Mouse (Mus musculus) limb, embryonic 12.5 days (tissue): ENCODE data around the gene Slc25a12. TPM values are rescaled to one million over a fixed set of nuclear protein-coding genes. Genes with fewer than 3 reads are reported as not detected.

Experiments used
- ATAC-seq: fragments of 200-750 bp; cut with Nextera tagmentation; 2 replicates; pipeline ENCODE4 v1.8.0; 2017; ENCODE audit warnings: low read depth, moderate TSS enrichment; ENCODE audit not compliant: insufficient number of reproducible peaks, insufficient read depth, low FRiP score, low TSS enrichment
- H3K27ac ChIP-seq: fragments of 300-500 bp; sonication (generic); 2 replicates; pipeline ENCODE4 v1.5.1; 2016; ENCODE audit warnings: mild to moderate bottlenecking, moderate library complexity
- H3K27me3 ChIP-seq: fragments of 300-500 bp; sonication (generic); 2 replicates; pipeline ENCODE4 v1.6.1; 2016; ENCODE audit warnings: mild to moderate bottlenecking, moderate library complexity
- H3K36me3 ChIP-seq: fragments of 300-500 bp; sonication (generic); 2 replicates; pipeline ENCODE4 v1.6.1; 2016; ENCODE audit warnings: mild to moderate bottlenecking, moderate library complexity
- H3K4me1 ChIP-seq: fragments of 300-500 bp; sonication (generic); replicated peaks from 2 replicates; pipeline ENCODE4 v1.6.1; 2016
- H3K4me2 ChIP-seq: fragments of 300-500 bp; sonication (generic); 2 replicates; pipeline ENCODE4 v1.6.1; 2016; ENCODE audit warnings: mild to moderate bottlenecking, moderate library complexity
- H3K4me3 ChIP-seq: fragments of 300-500 bp; sonication (generic); replicated peaks from 2 replicates; pipeline ENCODE4 v1.5.1; 2016; ENCODE audit warnings: mild to moderate bottlenecking
- H3K9ac ChIP-seq: fragments of 300-500 bp; sonication (generic); replicated peaks from 2 replicates; pipeline ENCODE4 v1.6.1; 2016; ENCODE audit warnings: mild to moderate bottlenecking, moderate library complexity
- H3K9me3 ChIP-seq: fragments of 300-500 bp; sonication (generic); 2 replicates; pipeline ENCODE4 v1.6.1; 2016; ENCODE audit warnings: mild to moderate bottlenecking, moderate library complexity
- WGBS: fragments of 180-500 bp; shearing (Covaris S2); methylation state at CpG from one replicate; pipeline ENCODE4 v1.1.7; 2016; 5-methylcytosine and 5-hydroxymethylcytosine counted together
- polyA plus RNA-seq: library from polyadenylated mRNA; unstranded; fragments of >200 nt; fragmentation: Nextera tagmentation; extraction: Ambion mirVana; gene quantifications from 2 replicates; pipeline ENCODE4 v1.2.1, GENCODE M21; 2016

Slc25a12 gene
- polyA plus RNA-seq, 1 experiment from 2014 or later, result 31.4 TPM

GRCm38 (mm10) chr2:71304821-71305220 is 62.7 kb downstream of the Slc25a12 start:
- Histone ChIP-seq H3K27ac (no peak overlapping the region), H3K9ac (no peak overlapping the region), H3K4me1 (peaks cover 21% of the 10 kb centered on the region), H3K36me3 (peaks cover 8% of the 10 kb centered on the region; the same call in 1 of the 2 replicates), H3K4me3 (no peak overlapping the region), H3K4me2 (no peak overlapping the region), H3K27me3 (no peaks in the 10 kb centered on the region), H3K9me3 (no peaks in the 10 kb centered on the region)
- no peak for ATAC-seq
- WGBS, result 48% methylated on average over 3 of the region's 3 CpGs

GRCm38 (mm10) chr2:71303221-71303620 is 64.3 kb downstream of the Slc25a12 start:
- no peak overlapping the region for H3K4me2 ChIP-seq
- no peaks in the 10 kb centered on the region for H3K27me3 ChIP-seq
- H3K36me3 ChIP-seq, result peaks cover 8% of the 10 kb centered on the region; the same call in 1 of the 2 replicates
- H3K4me1 ChIP-seq, result peaks cover 21% of the 10 kb centered on the region
- no peak overlapping the region for H3K9ac ChIP-seq
- no peak for ATAC-seq
- no peaks in the 10 kb centered on the region for H3K9me3 ChIP-seq
- no peak overlapping the region for H3K4me3 ChIP-seq
- H3K27ac ChIP-seq, result no peak overlapping the region

DNA sequence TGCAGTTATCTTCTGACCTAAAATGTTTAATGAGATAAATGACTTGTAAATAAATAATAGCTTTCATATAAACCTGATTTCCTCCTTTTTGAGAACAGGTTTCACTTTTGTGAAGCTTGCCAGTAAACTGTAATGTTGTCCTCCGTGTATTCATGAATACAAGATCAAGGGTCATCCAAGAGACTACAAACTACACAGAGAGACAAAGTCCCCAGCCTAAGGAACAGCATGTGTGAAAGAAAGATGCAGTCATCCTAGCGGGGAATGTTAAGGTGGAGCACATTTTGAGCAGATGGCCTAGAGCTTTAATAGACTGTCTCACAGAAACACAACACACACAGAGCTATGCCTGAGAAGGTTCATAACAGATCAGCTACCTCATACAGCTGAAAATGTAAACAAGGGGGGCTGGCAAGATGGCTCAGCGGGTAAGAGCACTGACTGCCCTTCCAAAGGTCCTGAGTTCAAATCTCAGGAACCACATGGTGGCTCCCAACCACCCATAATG is 65.3 kb downstream of the Slc25a12 start:
- no peaks in the 10 kb centered on the region for H3K27me3 ChIP-seq
- no peaks in the 10 kb centered on the region for H3K9me3 ChIP-seq
- peaks cover 8% of the 10 kb centered on the region; the same call in 1 of the 2 replicates for H3K36me3 ChIP-seq
- no peak overlapping the region for H3K4me2 ChIP-seq
- H3K27ac ChIP-seq, result no peak overlapping the region
- H3K9ac ChIP-seq, result no peak overlapping the region
- WGBS, result 79% methylated on average over 3 of the region's 3 CpGs
- H3K4me1 ChIP-seq, result peaks cover 21% of the 10 kb centered on the region
- H3K4me3 ChIP-seq, result no peak overlapping the region
- ATAC-seq, result no peak

GRCm38 (mm10) chr2:71298729-71299128 is 68.8 kb downstream of the Slc25a12 start:
- WGBS, result 85% methylated on average over 1 of the region's 1 CpGs
- no peak overlapping the region for H3K9ac ChIP-seq
- H3K36me3 ChIP-seq, result no peaks in the 10 kb centered on the region
- H3K4me3 ChIP-seq, result no peak overlapping the region
- H3K27ac ChIP-seq, result no peak overlapping the region
- ATAC-seq, result no peak
- H3K4me2 ChIP-seq, result no peak overlapping the region
- peaks cover 7% of the 10 kb centered on the region for H3K4me1 ChIP-seq
- no peaks in the 10 kb centered on the region for H3K9me3 ChIP-seq
- H3K27me3 ChIP-seq, result no peaks in the 10 kb centered on the region

DNA sequence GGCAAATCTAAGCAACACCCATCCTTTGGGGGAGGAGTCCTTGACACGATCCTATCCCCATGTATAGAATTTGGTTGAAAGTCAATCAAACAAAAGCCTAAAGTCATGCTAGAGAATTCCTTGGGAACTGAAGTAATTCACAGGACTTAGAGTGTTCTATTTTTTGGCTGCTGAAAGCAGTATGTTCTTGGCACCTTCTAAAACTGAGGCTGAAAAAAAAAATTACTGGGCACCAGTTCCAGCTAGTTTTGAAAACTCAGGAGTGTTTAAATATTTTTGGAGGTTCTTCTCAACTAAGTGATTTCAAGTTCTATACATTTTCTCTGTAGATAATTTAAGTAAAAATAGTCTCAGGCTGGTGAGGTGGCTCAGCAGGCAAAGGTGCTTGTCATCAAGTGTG is 70.0 kb downstream of the Slc25a12 start:
- Histone ChIP-seq H3K4me2 (no peak overlapping the region), H3K4me3 (no peak overlapping the region), H3K27ac (no peak overlapping the region), H3K4me1 (no peaks in the 10 kb centered on the region), H3K27me3 (no peaks in the 10 kb centered on the region), H3K36me3 (no peaks in the 10 kb centered on the region), H3K9me3 (no peaks in the 10 kb centered on the region), H3K9ac (no peak overlapping the region)
- ATAC-seq, result no peak
- WGBS, result 83% methylated on average over 1 of the region's 1 CpGs

DNA sequence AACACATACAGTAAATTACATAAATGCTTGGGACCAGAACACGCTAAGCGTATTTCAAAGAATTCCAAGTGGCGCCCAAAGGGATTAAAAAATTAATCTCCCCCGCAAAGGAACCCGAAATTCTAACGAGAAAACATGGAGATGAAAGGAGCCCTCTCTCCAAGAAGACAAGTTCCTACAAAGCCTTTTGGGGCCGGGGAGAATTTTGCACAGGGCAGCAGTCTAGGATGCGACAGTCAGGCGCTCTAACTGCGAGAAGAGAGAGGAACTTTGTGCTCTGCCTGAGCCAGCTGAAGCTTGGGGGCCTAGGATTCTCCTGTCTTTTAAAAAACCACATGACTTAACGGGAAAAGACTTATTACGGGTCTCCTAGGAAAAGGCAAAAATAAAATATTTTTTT is 71.7 kb downstream of the Slc25a12 start:
- no peak overlapping the region for H3K4me2 ChIP-seq
- no peak overlapping the region for H3K4me3 ChIP-seq
- 81% methylated on average over 12 of the region's 12 CpGs for WGBS
- no peak for ATAC-seq
- H3K27ac ChIP-seq, result no peak overlapping the region
- no peaks in the 10 kb centered on the region for H3K27me3 ChIP-seq
- H3K9me3 ChIP-seq, result no peaks in the 10 kb centered on the region
- peaks cover 5% of the 10 kb centered on the region for H3K4me1 ChIP-seq
- no peaks in the 10 kb centered on the region for H3K36me3 ChIP-seq
- no peak overlapping the region for H3K9ac ChIP-seq

GRCm38 (mm10) chr2:71294489-71294888 is 73.1 kb downstream of the Slc25a12 start:
- no peak for ATAC-seq
- Histone ChIP-seq H3K27ac (no peak overlapping the region), H3K36me3 (no peaks in the 10 kb centered on the region), H3K9me3 (no peaks in the 10 kb centered on the region), H3K4me2 (no peak overlapping the region), H3K4me1 (peaks cover 5% of the 10 kb centered on the region), H3K27me3 (no peaks in the 10 kb centered on the region), H3K4me3 (no peak overlapping the region), H3K9ac (no peak overlapping the region)
- 44% methylated on average over 7 of the region's 7 CpGs for WGBS

GRCm38 (mm10) chr2:71293983-71294382 is 73.6 kb downstream of the Slc25a12 start:
- H3K27ac ChIP-seq, result no peak overlapping the region
- no peak overlapping the region for H3K9ac ChIP-seq
- no peaks in the 10 kb centered on the region for H3K36me3 ChIP-seq
- H3K4me1 ChIP-seq, result peaks cover 5% of the 10 kb centered on the region
- no peaks in the 10 kb centered on the region for H3K27me3 ChIP-seq
- ATAC-seq, result no peak
- WGBS, result 89% methylated on average over 3 of the region's 3 CpGs
- no peaks in the 10 kb centered on the region for H3K9me3 ChIP-seq
- no peak overlapping the region for H3K4me2 ChIP-seq
- H3K4me3 ChIP-seq, result no peak overlapping the region

DNA sequence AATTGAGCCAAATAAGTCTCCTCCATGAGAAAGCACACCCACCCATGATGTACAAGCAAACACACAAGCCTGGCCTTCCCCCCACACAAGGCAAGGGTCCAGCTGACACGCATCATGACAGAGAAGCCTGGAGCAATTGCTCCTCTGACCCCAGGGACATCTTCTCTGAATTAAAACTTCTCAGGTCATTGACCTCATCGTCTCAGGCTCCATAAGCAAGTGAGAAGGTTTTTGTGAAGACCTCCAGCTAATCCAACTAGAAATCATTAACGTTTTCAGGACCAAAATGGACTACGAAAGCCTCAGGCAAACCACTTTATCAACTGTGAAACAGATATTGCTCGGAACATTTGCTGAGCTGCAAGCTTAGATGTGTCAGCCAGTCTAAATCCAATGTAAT is 76.0 kb downstream of the Slc25a12 start:
- Histone ChIP-seq H3K4me3 (no peak overlapping the region), H3K4me2 (no peak overlapping the region), H3K4me1 (peaks cover 5% of the 10 kb centered on the region), H3K36me3 (peaks cover 3% of the 10 kb centered on the region; the same call in 1 of the 2 replicates), H3K27ac (no peak overlapping the region), H3K9me3 (no peaks in the 10 kb centered on the region), H3K27me3 (no peaks in the 10 kb centered on the region), H3K9ac (no peak overlapping the region)
- WGBS, result 42% methylated on average over 5 of the region's 5 CpGs
- ATAC-seq, result no peak

DNA sequence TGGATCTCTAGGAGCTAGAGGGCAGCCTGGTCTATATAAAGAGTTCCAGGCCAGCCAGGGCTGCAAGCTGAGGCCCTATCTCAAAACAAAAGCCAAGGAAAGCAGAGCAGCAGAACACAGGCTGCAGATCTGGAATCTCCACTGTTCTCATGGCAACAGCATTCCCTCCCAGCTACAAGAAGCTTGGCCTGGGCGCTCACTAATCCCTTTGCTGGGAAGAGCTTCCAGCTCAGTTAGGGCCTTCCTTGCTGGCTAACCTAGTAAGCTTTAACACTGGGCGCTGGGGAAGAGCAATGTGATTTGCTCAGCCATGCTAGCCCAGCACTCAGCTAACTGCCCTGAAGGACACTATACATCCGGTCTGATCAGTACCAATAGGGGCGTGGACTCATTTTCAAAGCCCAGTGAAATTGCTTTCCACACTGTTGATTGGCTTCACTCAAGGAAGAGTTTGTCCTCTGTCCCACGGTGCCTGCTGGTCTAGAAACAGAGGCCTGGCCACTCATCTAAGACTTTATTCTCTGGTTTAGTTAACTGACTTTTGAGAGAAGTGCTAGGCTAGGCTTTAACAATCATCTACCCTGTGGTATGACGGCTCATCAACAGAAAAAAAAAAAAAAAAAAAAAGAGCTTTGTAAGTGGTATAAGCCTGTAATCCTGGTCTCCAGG is 77.3 kb downstream of the Slc25a12 start:
- 60% methylated on average over 6 of the region's 6 CpGs for WGBS
- H3K9me3 ChIP-seq, result 0 out of 2 replicates have a peak, but pooled peaks cover 2% of the 10 kb centered on the region
- ATAC-seq, result no peak
- no peak overlapping the region for H3K27ac ChIP-seq
- no peak overlapping the region for H3K4me3 ChIP-seq
- H3K9ac ChIP-seq, result no peak overlapping the region
- H3K4me2 ChIP-seq, result no peak overlapping the region
- peaks cover 3% of the 10 kb centered on the region; the same call in 1 of the 2 replicates for H3K36me3 ChIP-seq
- peaks cover 5% of the 10 kb centered on the region for H3K4me1 ChIP-seq
- H3K27me3 ChIP-seq, result no peaks in the 10 kb centered on the region

GRCm38 (mm10) chr2:71281981-71282380 is 85.6 kb downstream of the Slc25a12 start:
- no peaks in the 10 kb centered on the region for H3K4me1 ChIP-seq
- no peak overlapping the region for H3K4me2 ChIP-seq
- H3K9ac ChIP-seq, result no peak overlapping the region
- H3K36me3 ChIP-seq, result peaks cover 13% of the 10 kb centered on the region
- 0 out of 2 replicates have a peak, but pooled peaks cover 2% of the 10 kb centered on the region for H3K9me3 ChIP-seq
- H3K4me3 ChIP-seq, result no peak overlapping the region
- WGBS, result 74% methylated on average over 1 of the region's 1 CpGs
- no peak for ATAC-seq
- no peaks in the 10 kb centered on the region for H3K27me3 ChIP-seq
- H3K27ac ChIP-seq, result no peak overlapping the region
